Mouse (Mus musculus) limb, embryonic 11.5 days (tissue): ENCODE measurements around the gene Col15a1. TPM values are rescaled to one million over a fixed set of nuclear protein-coding genes. Genes with fewer than 3 reads are reported as not detected.

Source experiments
- polyA plus RNA-seq: library from polyadenylated mRNA; unstranded; fragments of >200 nt; fragmentation: Nextera tagmentation; extraction: Ambion mirVana; gene quantifications from 2 replicates; pipeline ENCODE4 v1.2.1, GENCODE M21; 2014

Gene Col15a1
- polyA plus RNA-seq, 1 experiment from 2014 or later: 8.6 TPM

Other genes with a start within 250 kb of the Col15a1 start
- gene Gabbr2, start 216.3 kb upstream of the Col15a1 start, polyA plus RNA-seq: 0.10 and 0.20 TPM in 2 replicates
- 4.0 and 4.2 TPM in 2 replicates for gene Anks6, start 150.7 kb upstream of the Col15a1 start, polyA plus RNA-seq
- 2.1 and 2.6 TPM in 2 replicates for gene Galnt12, start 116.3 kb upstream of the Col15a1 start, polyA plus RNA-seq
- gene Tgfbr1, start 145.1 kb downstream of the Col15a1 start, polyA plus RNA-seq: 85.5 and 95.3 TPM in 2 replicates